Mouse (Mus musculus) cerebellum, postnatal 25 days (tissue): ENCODE measurements around the gene Mageh1.
"Not testable (repeated sequence)": the region's sequence is repeated elsewhere in the genome, so short reads cannot be mapped to it uniquely, and the experiment has no call there.

Experiments used
- DNase-seq, 2 experiments: peaks; one replicate each; pipeline ENCODE4 v3.0.0; 2021; ENCODE audit warnings: mixed read lengths in 2 of 2

Gene Mageh1

DNA sequence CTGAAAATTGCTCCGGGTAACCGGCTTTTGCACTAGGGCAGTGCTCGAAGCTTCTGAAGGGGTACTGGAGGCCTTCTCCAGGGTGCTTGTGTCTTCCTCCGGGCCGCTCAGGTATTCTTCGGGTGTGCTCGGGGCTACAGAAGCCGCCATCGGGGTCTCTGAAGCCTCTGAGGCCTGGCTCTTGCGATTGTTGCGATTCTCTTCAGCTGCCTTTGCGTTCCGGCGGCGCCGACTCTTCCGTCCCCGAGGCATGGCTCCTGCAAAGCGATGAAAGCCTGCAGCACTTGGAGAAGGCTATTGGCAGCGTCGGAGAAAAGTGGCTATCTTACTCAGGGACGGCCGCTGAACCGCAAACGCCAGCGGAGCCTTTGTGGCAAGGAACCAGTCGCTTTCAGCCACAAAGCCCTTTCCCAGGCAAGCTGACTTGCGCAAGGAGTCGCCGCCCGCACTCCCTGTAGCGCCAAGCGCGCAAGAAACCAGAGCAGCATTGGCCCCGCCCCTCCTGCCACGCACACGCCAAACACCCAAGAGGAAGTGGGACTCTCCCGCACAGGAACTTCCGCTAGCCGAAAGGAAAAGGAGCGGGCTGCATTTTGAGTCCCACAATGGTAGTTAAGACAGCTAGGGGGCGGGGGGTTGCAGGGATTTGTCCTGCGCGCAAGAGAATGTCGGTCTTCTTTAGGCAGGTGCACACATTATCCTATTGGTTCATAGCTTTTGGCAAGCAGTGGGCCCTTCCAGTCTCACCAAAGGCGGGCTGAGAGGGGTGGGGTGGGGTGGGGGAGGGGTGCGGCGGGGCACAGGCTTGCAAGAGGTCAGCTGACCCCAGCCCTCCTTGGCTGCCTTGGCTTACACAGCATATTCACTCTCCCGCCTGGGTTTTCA is at the start of gene Mageh1:
Gene Mageh1, minus strand, starts transcription at position 489 of the 885 bp plus-strand sequence.
- peak; percentile 88 to 92 for DNase-seq

DNA sequence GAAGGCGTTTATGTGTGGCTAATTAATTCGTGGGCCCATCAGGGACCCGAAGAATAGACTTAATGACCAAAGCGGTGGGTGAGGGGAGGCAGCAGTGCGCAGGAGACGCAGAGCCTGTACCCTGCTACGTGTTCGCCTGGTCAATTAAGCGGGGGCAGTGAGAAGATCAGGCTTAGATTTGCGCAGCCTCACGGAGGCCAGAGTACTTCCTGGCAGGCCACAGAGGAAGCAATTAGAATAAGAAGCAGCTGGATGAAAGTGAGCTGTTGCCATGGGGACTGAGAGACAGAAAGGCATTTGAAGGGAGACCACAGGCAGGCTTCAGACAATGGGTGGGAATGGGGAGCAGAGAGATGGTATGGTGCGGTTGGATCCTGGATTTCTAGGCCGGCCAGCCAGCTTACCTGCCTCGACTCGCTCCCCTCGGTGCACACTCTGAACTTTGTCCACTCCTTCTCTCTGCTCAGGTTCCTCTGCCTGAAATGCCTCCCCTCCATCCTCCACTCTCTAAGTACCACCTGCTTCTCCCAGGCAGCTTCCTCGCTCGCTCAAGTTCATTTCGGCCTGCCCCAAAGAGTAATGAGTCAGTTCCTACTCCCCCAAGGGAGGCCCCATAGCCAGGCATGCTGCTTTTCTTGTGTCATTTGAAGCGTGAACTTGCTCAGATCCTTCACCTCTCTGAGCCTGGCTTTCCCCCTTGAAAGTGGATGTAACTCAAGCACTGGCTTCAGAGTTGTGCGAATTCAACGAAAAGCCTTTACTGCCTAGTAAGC is 783 bp upstream of the Mageh1 start:
- DNase-seq, result peak in 1 of 2 experiments; percentile 2

DNA sequence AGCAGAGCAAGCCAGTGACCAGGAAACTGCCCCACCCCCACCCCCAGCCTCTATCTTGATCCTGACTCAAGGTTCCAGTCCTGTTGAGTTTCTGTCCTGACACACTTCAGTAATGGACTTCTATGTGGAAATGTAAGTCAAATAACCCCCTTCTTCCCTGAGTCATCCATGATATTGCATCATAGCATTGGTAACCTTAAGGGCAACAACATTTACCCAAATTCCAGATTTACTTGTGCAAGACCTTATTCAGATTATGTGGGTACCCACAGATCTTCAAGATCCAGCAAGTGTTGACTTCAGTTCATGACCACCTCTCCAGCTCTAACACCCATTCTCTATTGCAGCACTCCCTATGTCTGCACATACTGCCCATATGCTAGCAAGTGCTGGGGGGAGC is 5.8 kb downstream of the Mageh1 start:
- not testable (repeated sequence) for DNase-seq

DNA sequence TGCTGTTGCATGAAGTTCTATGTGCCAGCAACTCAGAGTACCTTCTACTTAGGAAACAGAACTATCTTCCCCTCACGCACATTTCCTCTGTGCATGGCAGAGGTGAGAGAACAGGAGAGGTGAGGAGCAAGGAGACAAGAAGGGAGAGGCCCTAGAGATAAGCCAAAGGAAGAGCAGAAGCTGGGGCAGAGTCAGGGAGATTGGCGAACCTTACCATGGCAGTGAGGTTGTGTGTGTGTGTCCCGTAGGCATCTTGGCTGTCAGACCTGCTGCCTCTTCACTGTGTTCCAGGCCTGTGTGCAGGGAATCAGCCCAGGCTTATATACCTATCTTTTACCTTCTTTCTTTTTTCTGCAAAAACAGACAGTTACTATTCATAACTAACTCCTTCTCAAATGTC is 11.7 kb downstream of the Mageh1 start:
- not testable (repeated sequence) for DNase-seq

DNA sequence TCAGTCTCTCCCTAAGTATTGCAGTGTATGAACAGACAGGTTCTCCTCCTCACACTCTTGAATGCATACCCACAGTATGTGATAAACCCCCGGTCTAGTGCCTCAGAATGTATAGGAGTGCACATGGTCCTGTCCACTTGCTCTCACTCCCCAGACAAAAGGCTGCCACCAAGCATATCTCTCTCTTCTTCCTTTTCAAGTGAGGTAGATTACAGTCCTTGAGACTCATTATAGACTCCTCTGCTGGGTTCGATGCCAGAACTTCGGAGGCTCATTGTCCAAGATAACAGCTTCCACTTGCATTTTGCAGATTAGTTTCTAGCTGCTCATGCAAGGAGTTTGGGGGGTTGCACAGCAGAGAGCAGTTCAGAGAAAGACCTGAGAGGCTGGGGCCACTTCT is 12.1 kb downstream of the Mageh1 start:
- not testable (repeated sequence) for DNase-seq

DNA sequence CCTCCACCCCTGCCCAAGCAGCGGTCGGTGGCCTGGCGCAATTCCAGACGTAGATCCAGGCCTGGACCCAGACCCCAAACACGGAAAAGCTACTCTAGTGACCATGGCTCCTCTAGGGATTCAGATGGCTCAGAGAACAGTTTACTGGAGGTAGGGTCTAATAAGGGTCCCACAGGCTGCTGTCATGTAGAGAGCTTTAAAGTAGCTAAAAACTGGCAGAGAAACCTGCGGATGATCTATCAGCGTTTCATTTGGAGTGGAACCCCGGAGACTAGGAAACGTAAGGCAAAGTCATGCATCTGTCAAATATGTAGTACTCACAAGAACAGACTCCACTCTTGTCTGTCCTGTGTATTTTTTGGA is 29.7 kb downstream of the Mageh1 start:
- no peak for DNase-seq

DNA sequence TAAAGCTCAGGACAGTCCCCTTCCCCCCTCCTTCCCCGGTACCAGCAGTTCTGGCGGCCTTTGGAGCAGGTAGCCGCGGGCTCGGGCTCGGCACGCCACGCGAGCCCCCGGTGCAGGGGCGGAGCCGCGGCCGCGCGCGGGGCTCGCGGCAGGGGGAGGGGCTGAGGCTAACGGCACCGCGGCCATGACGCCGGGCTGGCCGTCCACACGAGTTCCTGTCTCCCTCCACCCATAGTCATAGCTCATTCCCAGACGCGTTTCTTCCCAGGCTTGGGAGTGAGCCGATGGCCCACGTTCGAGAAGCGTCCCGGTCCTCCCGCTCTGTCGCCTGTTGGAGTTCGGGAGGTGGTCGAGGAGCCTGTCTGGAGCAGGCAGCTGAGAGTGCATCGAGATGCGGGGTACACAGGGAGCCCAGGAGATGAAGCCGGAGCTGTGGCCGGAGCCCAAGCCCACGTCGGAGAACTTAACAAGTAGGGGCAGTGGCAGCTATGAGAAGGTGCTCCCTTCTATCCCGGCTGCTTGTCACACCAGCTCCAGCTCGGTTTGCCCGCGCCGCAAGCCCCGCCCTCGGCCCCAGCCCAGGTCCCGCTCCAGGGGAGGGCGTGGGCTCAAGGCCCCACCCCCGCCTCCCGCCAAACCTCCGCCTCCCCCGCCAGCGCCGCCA is 30.2 kb downstream of the Mageh1 start:
- peak; percentile 73 to 85 for DNase-seq

DNA sequence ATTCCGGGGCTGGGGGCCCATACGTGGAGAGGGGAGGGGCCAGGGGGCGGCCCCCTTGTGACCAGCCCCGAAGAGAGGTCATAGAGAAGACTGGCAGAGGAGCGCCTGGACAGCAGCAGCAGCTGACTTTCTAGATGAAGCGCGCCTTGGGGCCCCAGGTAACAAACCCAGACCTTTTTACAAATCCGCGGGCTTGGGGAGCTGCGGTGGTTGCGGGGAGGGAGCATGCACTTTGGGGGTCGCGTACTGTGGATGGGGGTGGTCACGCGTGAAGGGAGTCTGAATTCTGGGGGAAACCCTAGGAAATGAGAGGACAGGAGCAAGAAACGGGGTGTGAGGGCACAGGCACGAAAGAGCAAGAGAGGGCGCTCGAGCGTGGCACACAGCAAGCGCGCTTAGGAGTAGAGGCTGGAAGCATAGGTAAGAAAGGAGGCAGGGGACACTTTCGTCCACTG is 31.0 kb downstream of the Mageh1 start, which contains the start of gene Usp51:
Gene Usp51, plus strand, starts transcription at position 83 of the 455 bp plus-strand sequence.
- peak; percentile 72 to 78 for DNase-seq

DNA sequence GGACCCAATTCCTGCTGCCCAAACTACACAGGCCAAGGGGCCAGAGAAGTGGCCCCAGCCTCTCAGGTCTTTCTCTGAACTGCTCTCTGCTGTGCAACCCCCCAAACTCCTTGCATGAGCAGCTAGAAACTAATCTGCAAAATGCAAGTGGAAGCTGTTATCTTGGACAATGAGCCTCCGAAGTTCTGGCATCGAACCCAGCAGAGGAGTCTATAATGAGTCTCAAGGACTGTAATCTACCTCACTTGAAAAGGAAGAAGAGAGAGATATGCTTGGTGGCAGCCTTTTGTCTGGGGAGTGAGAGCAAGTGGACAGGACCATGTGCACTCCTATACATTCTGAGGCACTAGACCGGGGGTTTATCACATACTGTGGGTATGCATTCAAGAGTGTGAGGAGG is 41.3 kb downstream of the Mageh1 start:
- DNase-seq, result not testable (repeated sequence)

DNA sequence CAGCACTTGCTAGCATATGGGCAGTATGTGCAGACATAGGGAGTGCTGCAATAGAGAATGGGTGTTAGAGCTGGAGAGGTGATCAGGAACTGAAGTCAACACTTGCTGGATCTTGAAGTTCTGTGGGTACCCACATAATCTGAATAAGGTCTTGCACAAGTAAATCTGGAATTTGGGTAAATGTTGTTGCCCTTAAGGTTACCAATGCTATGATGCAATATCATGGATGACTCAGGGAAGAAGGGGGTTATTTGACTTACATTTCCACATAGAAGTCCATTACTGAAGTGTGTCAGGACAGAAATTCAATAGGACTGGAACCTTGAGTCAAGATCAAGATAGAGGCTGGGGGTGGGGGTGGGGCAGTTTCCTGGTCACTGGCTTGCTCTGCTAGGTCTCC is 47.5 kb downstream of the Mageh1 start:
- DNase-seq, result not testable (repeated sequence)
